Mouse (Mus musculus) liver, adult 2 months (tissue): ENCODE data around the gene Dixdc1.

Experiments
- CTCF ChIP-seq: fragments of 200-500 bp; IDR thresholded peaks from 2 replicates; pipeline ENCODE4 v1.5.1; 2011; ENCODE audit warnings: low read depth, low read length, control low read depth
- POLR2A ChIP-seq: fragments of 200-500 bp; IDR thresholded peaks from 2 replicates; pipeline ENCODE4 v1.6.1; 2011; ENCODE audit warnings: low read length, control low read depth; ENCODE audit not compliant: insufficient read depth; ENCODE audit errors: extremely low read depth

DNA sequence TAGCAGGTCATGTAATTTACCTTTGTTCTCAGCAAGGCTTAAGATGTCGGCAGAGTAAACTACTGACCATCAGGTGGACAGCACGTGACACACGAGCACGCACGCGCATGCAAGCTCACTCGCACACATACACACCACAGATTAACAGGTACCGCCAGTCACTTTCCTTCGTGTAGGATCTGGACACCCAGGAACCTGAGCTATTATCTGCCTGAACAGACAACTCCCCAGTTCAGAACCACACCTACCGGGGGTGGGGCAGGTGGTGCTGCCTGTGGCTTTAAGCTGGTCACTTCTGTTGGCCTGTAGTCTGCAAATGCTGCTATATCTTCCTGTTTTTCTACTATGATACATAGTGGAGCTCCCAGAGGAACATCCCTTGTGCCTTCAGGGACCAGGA, 88.8 kb downstream of the Dixdc1 start:
- no peak for TF ChIP-seq CTCF
- no peak for TF ChIP-seq POLR2A
